Mouse (Mus musculus) heart, embryonic 14.5 days (tissue): ENCODE results near the gene Plekha6. TPM values are rescaled to one million over a fixed set of nuclear protein-coding genes. Genes with fewer than 3 reads are reported as not detected.
A peak's percentile ranks its signal among the peaks of the same experiment; 100 is the strongest.

Experiments
- ATAC-seq: fragments of 200-750 bp; cut with Nextera tagmentation; 2 replicates; pipeline ENCODE4 v1.8.0; 2017; ENCODE audit warnings: low read depth, moderate TSS enrichment; ENCODE audit not compliant: insufficient number of reproducible peaks, insufficient read depth, low FRiP score
- H3K27ac ChIP-seq, 2 experiments: fragments of 200-500 bp in 1 of 2; fragments of 300-500 bp in 1 of 2; sonication (generic) in 1 of 2; replicated peaks in 1 of 2; 2 replicates each; pipeline ENCODE4 v1.5.1; 2012 to 2014; ENCODE audit warnings: low read depth in 2 of 2, low read length in 2 of 2, control low read depth in 1 of 2, mild to moderate bottlenecking in 1 of 2, mixed read lengths in 1 of 2; ENCODE audit not compliant: control insufficient read depth in 1 of 2, insufficient read depth in 1 of 2
- H3K27me3 ChIP-seq: fragments of 300-500 bp; sonication (generic); 2 replicates; pipeline ENCODE4 v1.6.1; 2014; ENCODE audit warnings: mild to moderate bottlenecking, low read length, control low read depth; ENCODE audit not compliant: control insufficient read depth, insufficient read depth
- H3K36me3 ChIP-seq: fragments of 300-500 bp; sonication (generic); 2 replicates; pipeline ENCODE4 v1.6.1; 2014; ENCODE audit warnings: mild to moderate bottlenecking, control low read depth, low read length, mixed read lengths; ENCODE audit not compliant: control insufficient read depth, insufficient read depth
- H3K4me1 ChIP-seq, 2 experiments: fragments of 200-500 bp in 1 of 2; fragments of 300-500 bp in 1 of 2; sonication (generic) in 1 of 2; 2 replicates each; pipeline ENCODE4 v1.6.1; 2012 to 2014; ENCODE audit warnings: low read length in 2 of 2, control low read depth in 1 of 2, mixed read lengths in 1 of 2; ENCODE audit not compliant: control insufficient read depth in 2 of 2, insufficient read depth in 2 of 2
- H3K4me2 ChIP-seq: fragments of 300-500 bp; sonication (generic); 2 replicates; pipeline ENCODE4 v1.6.1; 2014; ENCODE audit warnings: mild to moderate bottlenecking, low read length
- H3K4me3 ChIP-seq, 2 experiments: fragments of 200-500 bp in 1 of 2; fragments of 300-500 bp in 1 of 2; sonication (generic) in 1 of 2; 2 replicates each; pipeline ENCODE4 v1.5.1; 2012 to 2014; ENCODE audit warnings: low read length in 2 of 2, mild to moderate bottlenecking in 2 of 2, control low read depth in 1 of 2, low read depth in 1 of 2, moderate library complexity in 1 of 2; ENCODE audit not compliant: control insufficient read depth in 1 of 2, insufficient read depth in 1 of 2
- H3K9ac ChIP-seq: fragments of 300-500 bp; sonication (generic); 2 replicates; pipeline ENCODE4 v1.6.1; 2014; ENCODE audit warnings: mild to moderate bottlenecking, low read length
- H3K9me3 ChIP-seq: fragments of 300-500 bp; sonication (generic); 2 replicates; pipeline ENCODE4 v1.6.1; 2016; ENCODE audit warnings: low read length, control low read depth; ENCODE audit not compliant: control insufficient read depth
- WGBS: fragments of 180-500 bp; shearing (Covaris S2); extraction: QIAGEN DNeasy Blood & Tissue Kit; methylation state at CpG from one replicate; pipeline ENCODE4 v1.1.7; 2014; 5-methylcytosine and 5-hydroxymethylcytosine counted together
- polyA plus RNA-seq: library from polyadenylated mRNA; unstranded; fragments of >200 nt; fragmentation: Nextera tagmentation; extraction: Ambion mirVana; gene quantifications from 2 replicates; pipeline ENCODE4 v1.2.1, GENCODE M21; 2014

The Plekha6 gene
- polyA plus RNA-seq, 1 experiment from 2014 or later: 12.4 TPM

DNA sequence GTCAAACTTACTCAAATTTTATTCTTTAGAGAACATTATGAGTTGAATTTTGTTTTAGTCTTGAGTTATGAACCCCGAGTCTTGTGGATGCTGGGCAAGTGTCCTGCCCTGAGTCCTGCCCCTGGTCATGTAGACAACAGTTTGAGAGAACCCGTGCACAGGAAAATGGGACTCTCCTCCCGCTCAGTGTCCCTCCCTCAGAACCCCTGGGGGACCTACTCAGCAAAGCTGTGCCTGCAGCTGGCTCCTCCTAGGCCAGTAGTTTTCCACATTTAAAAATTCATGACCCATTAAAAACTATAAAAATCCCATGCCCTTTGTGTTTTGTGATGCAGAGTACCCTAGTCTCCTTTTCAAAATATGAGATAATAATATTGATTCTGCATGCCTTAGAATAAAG, 103.1 kb downstream of the Plekha6 start:
- Histone ChIP-seq H3K36me3 (peaks cover 78% of the 10 kb centered on the region), H3K27me3 (no peaks in the 10 kb centered on the region), H3K4me3 (no peak overlapping the region), H3K9me3 (no peaks in the 10 kb centered on the region), H3K4me2 (no peak overlapping the region), H3K27ac (no peak overlapping the region), H3K4me1 (peaks cover 15 to 21% of the 10 kb centered on the region in 2 experiments), H3K9ac (no peak overlapping the region)
- 70% methylated on average over 3 of the region's 3 CpGs for WGBS
- no peak for ATAC-seq

DNA sequence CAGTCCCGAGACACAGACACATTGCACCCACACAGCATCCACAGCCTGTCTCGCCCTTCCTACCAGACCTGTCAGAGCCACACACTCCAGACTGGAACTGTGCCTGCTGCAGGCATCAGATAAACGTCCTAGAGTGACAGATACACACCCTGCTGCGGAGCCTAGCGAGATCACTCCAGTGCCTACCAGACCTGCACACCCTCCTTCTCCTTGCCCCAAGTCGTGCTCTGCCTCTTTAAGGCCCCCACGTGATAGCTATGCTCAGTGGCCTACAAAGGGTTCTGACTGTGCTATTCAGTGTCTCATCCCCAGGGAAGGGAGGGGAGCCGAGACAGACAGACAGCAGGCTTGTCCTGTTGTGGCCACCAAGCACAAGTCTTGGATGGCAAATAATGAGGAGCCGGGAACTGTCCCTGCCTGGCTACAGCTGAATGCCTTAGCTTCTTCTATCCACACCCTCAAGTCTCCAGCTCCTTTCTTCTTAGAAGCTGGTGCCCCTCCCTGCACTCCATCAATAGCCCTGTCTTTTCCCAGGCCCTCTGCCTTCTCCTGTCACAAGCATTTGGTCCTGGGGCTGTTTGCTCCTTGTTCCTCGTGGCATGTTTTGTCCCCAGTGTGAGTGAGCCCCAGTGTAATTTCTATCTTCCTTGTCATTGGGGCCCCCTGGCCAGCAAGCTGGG, 103.9 kb downstream of the Plekha6 start:
- Histone ChIP-seq H3K9ac (peak overlapping the region; percentile 2; the same call in 1 of the 2 replicates), H3K4me3 (no peak overlapping the region), H3K27me3 (no peaks in the 10 kb centered on the region), H3K36me3 (peaks cover 78% of the 10 kb centered on the region), H3K4me1 (peaks cover 15 to 21% of the 10 kb centered on the region in 2 experiments), H3K4me2 (no peak overlapping the region), H3K9me3 (no peaks in the 10 kb centered on the region), H3K27ac (peak overlapping the region in 1 of 2 experiments; percentile 10; a peak in 1 of 4 replicates)
- WGBS: 22% methylated on average over 10 of the region's 10 CpGs
- ATAC-seq: no peak

DNA sequence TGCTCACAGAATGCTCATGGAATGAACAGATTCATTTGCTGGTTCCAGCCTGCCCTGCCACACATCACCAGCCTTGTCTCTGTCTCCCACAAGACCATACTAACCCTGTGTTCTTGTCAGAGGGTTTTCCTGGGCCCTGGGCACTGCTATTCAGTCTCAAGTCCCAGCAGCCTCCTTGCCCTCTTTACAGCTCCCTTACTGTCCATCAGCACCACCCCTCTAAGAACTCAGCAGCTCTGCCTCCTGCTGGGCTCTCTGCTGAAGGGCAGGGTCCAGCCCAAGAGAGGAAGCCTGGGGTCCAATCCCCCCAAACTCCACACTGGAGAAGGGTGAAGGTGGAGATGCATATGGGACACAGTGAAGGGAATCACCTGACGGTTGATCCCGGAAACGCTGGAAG, 104.5 kb downstream of the Plekha6 start:
- no peaks in the 10 kb centered on the region for H3K27me3 ChIP-seq
- H3K9me3 ChIP-seq: no peaks in the 10 kb centered on the region
- H3K36me3 ChIP-seq: peaks cover 76% of the 10 kb centered on the region
- 70% methylated on average over 3 of the region's 3 CpGs for WGBS
- H3K27ac ChIP-seq: no peak overlapping the region; a peak in 1 of 4 replicates
- no peak overlapping the region for H3K4me2 ChIP-seq
- H3K4me3 ChIP-seq: no peak overlapping the region
- peaks cover 15 to 21% of the 10 kb centered on the region in 2 experiments for H3K4me1 ChIP-seq
- ATAC-seq: no peak
- no peak overlapping the region; the same call in 1 of the 2 replicates for H3K9ac ChIP-seq

DNA sequence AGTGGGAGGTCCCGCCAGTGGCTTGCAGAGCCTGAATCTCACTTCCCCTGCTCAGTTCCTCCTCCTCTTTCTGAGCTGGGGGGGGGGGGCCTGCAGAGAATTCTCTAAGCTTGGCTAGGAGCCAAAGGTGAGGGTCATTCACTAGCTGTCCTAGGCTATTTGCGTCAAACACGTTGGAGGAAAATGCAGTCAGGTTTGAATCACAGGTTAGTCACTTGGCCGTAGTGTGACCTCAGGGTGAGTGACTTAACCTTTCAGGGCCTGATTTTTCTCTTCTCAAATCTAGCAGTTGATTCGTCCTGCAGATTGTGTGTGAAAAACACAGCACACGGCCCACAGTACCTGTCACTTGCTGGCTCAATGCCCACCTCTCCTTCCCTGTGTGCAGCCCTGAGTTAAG, 106.3 kb downstream of the Plekha6 start:
- no peak overlapping the region for H3K4me2 ChIP-seq
- no peak overlapping the region for H3K4me3 ChIP-seq
- peak overlapping the region in 1 of 2 experiments; percentile 53; a peak in 1 of 4 replicates for H3K27ac ChIP-seq
- 26% methylated on average over 6 of the region's 6 CpGs for WGBS
- H3K9ac ChIP-seq: no peak overlapping the region
- H3K4me1 ChIP-seq: peaks cover 15 to 19% of the 10 kb centered on the region in 2 experiments
- ATAC-seq: no peak
- no peaks in the 10 kb centered on the region for H3K27me3 ChIP-seq
- H3K9me3 ChIP-seq: no peaks in the 10 kb centered on the region
- H3K36me3 ChIP-seq: peaks cover 78% of the 10 kb centered on the region

DNA sequence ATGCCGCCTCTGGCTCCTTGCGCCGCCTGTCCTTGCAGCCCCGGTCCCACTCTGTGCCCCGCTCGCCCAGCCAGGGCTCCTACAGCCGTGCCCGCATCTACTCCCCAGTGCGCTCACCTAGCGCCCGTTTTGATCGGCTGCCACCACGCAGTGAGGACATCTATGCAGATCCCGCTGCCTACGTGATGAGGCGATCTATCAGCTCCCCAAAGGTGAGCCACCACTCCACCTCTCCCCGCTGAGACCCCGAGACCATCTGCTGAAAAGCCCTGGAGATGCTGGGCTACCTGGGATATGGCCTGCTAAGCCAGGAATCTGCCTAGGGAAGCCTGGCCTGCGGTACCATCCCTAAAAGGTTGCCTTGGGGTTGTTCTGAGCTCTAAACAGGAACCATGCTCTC, 110.2 kb downstream of the Plekha6 start:
- Histone ChIP-seq H3K4me3 (no peak overlapping the region), H3K9me3 (no peaks in the 10 kb centered on the region), H3K27me3 (no peaks in the 10 kb centered on the region), H3K4me2 (no peak overlapping the region), H3K9ac (no peak overlapping the region), H3K4me1 (peaks cover 12 to 14% of the 10 kb centered on the region in 2 experiments), H3K36me3 (peaks cover 71% of the 10 kb centered on the region), H3K27ac (no peak overlapping the region)
- ATAC-seq: no peak
- 93% methylated on average over 19 of the region's 19 CpGs for WGBS

DNA sequence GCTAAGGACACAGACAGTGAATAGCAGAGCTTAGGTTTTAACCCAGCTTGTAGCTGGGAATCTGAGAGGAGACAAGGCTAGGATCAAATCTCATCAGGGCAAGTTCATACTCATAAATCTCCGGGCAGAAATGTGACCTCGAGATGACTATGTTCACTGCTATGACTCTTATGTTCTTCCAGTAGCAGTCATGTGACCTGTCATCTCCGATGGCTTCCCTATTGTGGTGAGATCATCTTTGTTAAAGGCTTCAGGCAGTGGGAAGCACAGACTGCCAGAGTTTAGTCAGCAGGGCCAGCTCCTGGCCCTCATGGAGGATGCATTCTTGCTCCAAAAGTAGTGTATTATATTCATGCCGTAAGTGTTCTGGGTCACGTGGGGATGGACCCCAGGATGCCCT, 113.0 kb downstream of the Plekha6 start:
- H3K9ac ChIP-seq: no peak overlapping the region
- no peaks in the 10 kb centered on the region for H3K9me3 ChIP-seq
- H3K4me1 ChIP-seq: peaks cover 9 to 14% of the 10 kb centered on the region in 2 experiments
- H3K4me2 ChIP-seq: no peak overlapping the region
- H3K36me3 ChIP-seq: peaks cover 55% of the 10 kb centered on the region
- no peak for ATAC-seq
- WGBS: 49% methylated on average over 5 of the region's 5 CpGs
- no peak overlapping the region for H3K4me3 ChIP-seq
- H3K27me3 ChIP-seq: no peaks in the 10 kb centered on the region
- H3K27ac ChIP-seq: 0 out of 4 replicates have a peak overlapping the region, but pooled peaks of 1 of the 2 experiments have one; percentile 12

DNA sequence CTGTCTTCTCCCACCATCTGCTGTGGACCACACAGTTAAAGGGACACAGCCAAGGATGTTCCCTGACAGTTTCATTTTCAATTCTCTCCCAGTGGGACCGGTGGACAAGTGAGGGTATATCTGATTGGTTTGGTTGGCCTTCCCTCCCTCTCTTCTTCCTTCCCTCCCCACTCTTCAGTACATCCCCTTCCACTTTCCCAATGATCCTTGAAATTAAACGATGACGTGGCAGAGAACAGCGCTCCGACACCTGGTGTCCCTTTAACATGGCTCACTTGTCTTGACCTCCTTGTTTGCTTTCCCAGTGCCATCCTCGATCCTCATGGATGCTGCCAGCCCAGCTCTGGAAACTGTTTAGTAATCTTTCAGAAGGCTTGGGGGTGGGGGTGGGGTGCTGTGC, 114.5 kb downstream of the Plekha6 start:
- Histone ChIP-seq H3K4me1 (peaks cover 21 to 25% of the 10 kb centered on the region in 2 experiments), H3K4me2 (no peak overlapping the region), H3K9ac (no peak overlapping the region), H3K27me3 (no peaks in the 10 kb centered on the region), H3K9me3 (no peaks in the 10 kb centered on the region), H3K4me3 (no peak overlapping the region), H3K36me3 (peaks cover 42% of the 10 kb centered on the region), H3K27ac (no peak overlapping the region)
- ATAC-seq: no peak
- 81% methylated on average over 6 of the region's 6 CpGs for WGBS
